Mouse (Mus musculus) midbrain, embryonic 10.5 days (tissue): ENCODE results near the gene Olfr69. TPM values are rescaled to one million over a fixed set of nuclear protein-coding genes. Genes with fewer than 3 reads are reported as not detected.
A peak's percentile ranks its signal among the peaks of the same experiment; 100 is the strongest.
"Not testable (repeated sequence)": the region's sequence is repeated elsewhere in the genome, so short reads cannot be mapped to it uniquely, and the experiment has no call there.

Source experiments
- DNase-seq: peaks from one replicate; pipeline ENCODE4 v3.0.0-alpha.2; 2017; ENCODE audit warnings: low spot score
- H3K27ac ChIP-seq: fragments of 300-500 bp; sonication (generic); replicated peaks from 2 replicates; pipeline ENCODE4 v1.5.1; 2016; ENCODE audit warnings: mild to moderate bottlenecking
- H3K27me3 ChIP-seq: fragments of 300-500 bp; sonication (generic); 2 replicates; pipeline ENCODE4 v1.6.1; 2016; ENCODE audit warnings: low read depth, mild to moderate bottlenecking; ENCODE audit not compliant: poor library complexity, severe bottlenecking
- H3K36me3 ChIP-seq: fragments of 300-500 bp; sonication (generic); 2 replicates; pipeline ENCODE4 v1.6.1; 2016; ENCODE audit warnings: mild to moderate bottlenecking, moderate library complexity
- H3K4me1 ChIP-seq: fragments of 300-500 bp; sonication (generic); 2 replicates; pipeline ENCODE4 v1.6.1; 2016
- H3K4me3 ChIP-seq: fragments of 300-500 bp; sonication (generic); 2 replicates; pipeline ENCODE4 v1.5.1; 2016; ENCODE audit warnings: mild to moderate bottlenecking, moderate library complexity
- H3K9me3 ChIP-seq: fragments of 300-500 bp; sonication (generic); replicated peaks from 2 replicates; pipeline ENCODE4 v1.6.1; 2016; ENCODE audit warnings: mild to moderate bottlenecking
- WGBS: fragments of 180-500 bp; shearing (Covaris S2); methylation state at CpG from one replicate; pipeline ENCODE4 v1.1.7; 2016; 5-methylcytosine and 5-hydroxymethylcytosine counted together
- polyA plus RNA-seq: library from polyadenylated mRNA; unstranded; fragments of >200 nt; fragmentation: Nextera tagmentation; extraction: Ambion mirVana; gene quantifications from 2 replicates; pipeline ENCODE4 v1.2.1, GENCODE M21; 2016

The Olfr69 gene
- not detected in 2 replicates for polyA plus RNA-seq

DNA sequence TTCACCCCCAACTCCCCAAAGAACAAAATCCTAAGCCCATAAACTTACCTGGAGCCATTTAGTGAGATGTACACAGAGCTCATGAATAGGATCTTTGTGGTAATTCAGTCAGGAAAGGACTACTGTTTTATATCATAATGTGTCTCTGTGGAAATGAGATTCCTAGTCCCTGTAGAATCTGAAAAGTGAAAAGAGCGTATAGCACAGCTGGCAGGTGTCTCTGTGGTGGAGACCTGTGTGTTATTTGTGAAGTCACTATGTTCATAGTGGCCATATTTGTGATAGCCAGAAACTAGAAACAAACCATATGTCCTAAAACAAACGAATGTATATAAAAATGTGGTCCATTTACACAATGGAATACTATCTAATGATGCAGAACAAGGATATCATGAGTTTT is at the start of gene Olfr69:
Gene Olfr69, minus strand, starts transcription at position 101 of the 400 bp plus-strand sequence.
- no peaks in the 10 kb centered on the region for H3K36me3 ChIP-seq
- WGBS, result 92% methylated on average over 2 of the region's 2 CpGs
- no peaks in the 10 kb centered on the region for H3K4me1 ChIP-seq
- no peak within 1 kb of the TSS for H3K4me3 ChIP-seq
- DNase-seq, result no peak
- H3K27me3 ChIP-seq, result no peaks in the 10 kb centered on the region
- H3K9me3 ChIP-seq, result no peaks in the 10 kb centered on the region
- H3K27ac ChIP-seq, result no peak within 1 kb of the TSS

DNA sequence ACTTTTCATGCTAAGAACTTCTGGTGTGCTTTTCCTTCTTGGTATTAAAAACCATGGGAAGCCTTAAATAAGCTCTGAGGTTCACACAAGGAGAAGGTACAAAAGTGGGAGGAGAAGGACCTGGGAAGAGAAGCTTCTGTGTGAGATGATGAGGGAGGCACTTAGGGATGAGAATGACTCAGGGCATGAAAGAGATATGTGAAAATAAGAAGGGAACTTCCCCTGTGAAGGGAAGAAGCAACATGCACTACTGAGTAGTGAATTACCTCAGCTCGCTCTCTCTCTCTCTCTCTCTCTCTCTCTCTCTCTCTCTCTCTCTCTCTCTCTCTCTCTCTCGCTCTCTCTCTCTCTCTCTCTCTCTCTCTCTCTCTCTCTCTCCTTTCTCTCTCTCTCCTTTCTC is 43.7 kb upstream of the Olfr69 start:
- H3K27me3 ChIP-seq, H3K9me3 ChIP-seq, H3K27ac ChIP-seq, H3K36me3 ChIP-seq, DNase-seq, H3K4me3 ChIP-seq, H3K4me1 ChIP-seq: not testable (repeated sequence)
- 60% methylated on average over 1 of the region's 2 CpGs for WGBS

- H3K4me3 ChIP-seq, result no peak within 1 kb of the TSS
- no peaks in the 10 kb centered on the region for H3K9me3 ChIP-seq
- WGBS, result 89% methylated on average over 3 of the region's 3 CpGs
- no peak for DNase-seq
- H3K4me1 ChIP-seq, result no peaks in the 10 kb centered on the region
- no peak within 1 kb of the TSS for H3K27ac ChIP-seq
- H3K36me3 ChIP-seq, result no peaks in the 10 kb centered on the region
- H3K27me3 ChIP-seq, result no peaks in the 10 kb centered on the region
Observed at GRCm38 (mm10) chr7:103813766-103814165, 42.4 kb upstream of the Olfr69 start, which contains the start of gene Hbb-bt. Gene Hbb-bt, minus strand, starts transcription at chr7:103813996.

DNA sequence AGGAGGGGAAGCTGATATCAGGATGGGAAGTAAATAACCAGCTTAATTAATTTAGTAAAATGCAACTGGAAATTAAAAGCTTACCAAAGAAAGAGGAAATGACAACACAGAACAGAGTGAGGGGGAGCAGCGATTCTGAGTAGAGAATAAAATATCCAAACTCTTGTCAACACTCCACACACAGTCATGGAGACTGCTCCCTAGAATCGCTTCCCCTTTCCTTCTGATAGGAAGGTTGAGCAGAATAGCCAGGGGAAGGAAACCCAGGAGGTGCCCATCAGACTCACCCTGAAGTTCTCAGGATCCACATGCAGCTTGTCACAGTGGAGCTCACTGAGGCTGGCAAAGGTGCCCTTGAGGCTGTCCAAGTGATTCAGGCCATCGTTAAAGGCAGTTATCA is 41.8 kb upstream of the Olfr69 start:
- WGBS, result no CpG with 5 or more reads among the region's 3 CpGs
- not testable (repeated sequence) for H3K27ac ChIP-seq, H3K27me3 ChIP-seq, DNase-seq, H3K36me3 ChIP-seq, H3K4me1 ChIP-seq, H3K9me3 ChIP-seq, H3K4me3 ChIP-seq

DNA sequence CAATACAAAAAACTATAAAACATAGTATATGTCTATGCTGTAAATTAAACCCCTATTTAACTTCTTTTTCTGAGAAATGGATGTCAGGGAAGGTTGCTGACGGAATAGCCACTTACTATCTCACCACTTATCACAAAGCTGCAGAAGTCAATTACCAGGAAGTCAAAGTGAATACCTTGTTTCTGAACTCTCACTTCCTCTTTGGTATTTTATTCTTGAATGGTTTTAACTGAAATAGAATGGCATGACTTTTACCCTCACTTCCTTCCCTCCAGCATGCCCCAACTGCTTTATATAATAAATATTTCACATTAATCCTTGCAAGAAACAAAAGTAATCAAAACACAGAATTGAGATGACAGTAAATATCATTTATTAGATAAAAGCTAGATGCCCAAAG is 40.8 kb upstream of the Olfr69 start:
- no peaks in the 10 kb centered on the region for H3K4me1 ChIP-seq
- WGBS, result 75% methylated on average over 1 of the region's 1 CpGs
- H3K27ac ChIP-seq, result no peak overlapping the region
- no peak overlapping the region for H3K4me3 ChIP-seq
- DNase-seq, result no peak
- H3K9me3 ChIP-seq, result no peaks in the 10 kb centered on the region
- H3K27me3 ChIP-seq, result no peaks in the 10 kb centered on the region
- H3K36me3 ChIP-seq, result no peaks in the 10 kb centered on the region

- H3K4me3 ChIP-seq, result no peak overlapping the region
Observed at GRCm38 (mm10) chr7:103811223-103811845, 39.9 kb upstream of the Olfr69 start.

GRCm38 (mm10) chr7:103810746-103811145 is 39.4 kb upstream of the Olfr69 start:
- Histone ChIP-seq H3K36me3 (no peaks in the 10 kb centered on the region), H3K27ac (no peak overlapping the region), H3K4me3 (no peak overlapping the region), H3K4me1 (no peaks in the 10 kb centered on the region), H3K9me3 (no peaks in the 10 kb centered on the region), H3K27me3 (no peaks in the 10 kb centered on the region)
- no peak for DNase-seq
- 86% methylated on average over 3 of the region's 3 CpGs for WGBS

More at GRCm38 (mm10) chr7:103811223-103811845, 39.9 kb upstream of the Olfr69 start:
- Histone ChIP-seq H3K9me3 (no peaks in the 10 kb centered on the region), H3K27me3 (no peaks in the 10 kb centered on the region), H3K27ac (no peak overlapping the region), H3K4me1 (no peaks in the 10 kb centered on the region), H3K36me3 (no peaks in the 10 kb centered on the region)
- WGBS, result 100% methylated on average over 1 of the region's 1 CpGs
- no peak for DNase-seq

GRCm38 (mm10) chr7:103810296-103810695 is 38.9 kb upstream of the Olfr69 start:
- Histone ChIP-seq H3K4me3 (no peak overlapping the region), H3K36me3 (no peaks in the 10 kb centered on the region), H3K27ac (no peak overlapping the region), H3K27me3 (no peaks in the 10 kb centered on the region), H3K9me3 (no peaks in the 10 kb centered on the region), H3K4me1 (no peaks in the 10 kb centered on the region)
- DNase-seq, result no peak
- WGBS, result 90% methylated on average over 1 of the region's 1 CpGs

GRCm38 (mm10) chr7:103809801-103810155 is 38.4 kb upstream of the Olfr69 start:
- Histone ChIP-seq H3K4me3 (no peak overlapping the region), H3K27me3 (no peaks in the 10 kb centered on the region), H3K4me1 (no peaks in the 10 kb centered on the region), H3K27ac (no peak overlapping the region), H3K9me3 (no peaks in the 10 kb centered on the region), H3K36me3 (no peaks in the 10 kb centered on the region)
- WGBS, result 72% methylated on average over 1 of the region's 1 CpGs
- DNase-seq, result no peak

DNA sequence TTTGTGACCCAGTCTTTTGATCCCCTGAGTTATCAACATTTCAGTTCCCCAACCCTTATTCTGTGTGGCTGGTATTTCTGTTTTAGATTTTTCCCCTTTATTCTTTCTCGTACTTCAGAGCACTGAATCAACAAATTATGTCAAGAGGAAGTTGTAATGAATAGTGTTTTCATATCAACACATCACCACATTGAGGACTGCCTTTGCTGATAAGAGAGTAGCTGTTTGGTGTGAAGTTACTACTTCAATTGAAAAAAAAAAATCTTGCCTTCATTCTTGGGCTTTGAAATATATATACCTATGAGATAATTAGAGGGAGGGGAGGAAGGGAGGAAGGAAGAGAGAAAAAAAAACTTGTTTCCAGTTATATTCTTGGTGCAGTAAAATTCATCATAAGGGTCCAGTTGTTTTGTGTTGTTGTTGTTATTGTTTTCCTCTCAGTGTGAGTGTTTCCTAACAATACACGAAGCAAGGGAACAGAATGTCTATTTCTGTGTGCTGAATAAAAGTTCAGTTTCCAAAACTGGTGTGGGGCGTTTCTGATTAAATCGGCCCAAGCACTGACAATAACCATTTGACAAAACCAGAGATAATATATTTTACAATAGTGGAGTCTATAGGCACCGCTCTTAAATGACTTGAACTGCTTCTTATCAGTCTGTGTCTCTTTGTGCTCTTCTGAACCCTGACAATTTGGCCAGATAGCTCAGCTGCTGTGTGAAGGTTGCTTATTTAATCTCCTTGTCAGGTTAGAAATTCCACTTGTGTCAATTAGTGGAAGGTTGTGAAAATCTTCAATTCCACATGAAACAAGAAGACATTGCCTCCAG is 37.8 kb upstream of the Olfr69 start:
- WGBS, result 76% methylated on average over 5 of the region's 5 CpGs

DNA sequence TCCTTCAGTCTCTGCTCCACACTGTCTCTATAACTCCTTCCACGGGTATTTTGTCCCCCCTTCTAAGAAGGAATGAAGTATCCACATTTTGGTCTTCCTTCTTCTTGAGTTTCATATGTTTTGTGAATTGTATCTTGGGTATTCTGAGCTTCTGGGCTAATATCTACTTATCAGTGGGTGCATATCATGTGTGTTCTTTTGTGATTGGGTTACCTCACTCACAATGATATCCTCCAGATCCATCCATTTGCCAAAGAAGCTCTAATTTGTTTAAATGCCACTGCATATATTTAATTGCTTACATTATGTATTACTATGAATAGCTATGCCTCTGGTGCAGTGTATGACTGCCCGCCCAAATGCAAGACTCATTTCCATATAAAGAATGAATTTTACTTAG is 36.7 kb upstream of the Olfr69 start:
- not testable (repeated sequence) for H3K4me1 ChIP-seq
- WGBS, result 75% methylated on average over 2 of the region's 2 CpGs

More for the DNA sequence above, 37.8 kb upstream of the Olfr69 start:
- no peak for DNase-seq
- no peaks in the 10 kb centered on the region for H3K4me1 ChIP-seq
- H3K36me3 ChIP-seq, result no peaks in the 10 kb centered on the region
- H3K9me3 ChIP-seq, result no peaks in the 10 kb centered on the region
- no peak overlapping the region for H3K27ac ChIP-seq
- H3K27me3 ChIP-seq, result no peaks in the 10 kb centered on the region
- H3K4me3 ChIP-seq, result no peak overlapping the region

DNA sequence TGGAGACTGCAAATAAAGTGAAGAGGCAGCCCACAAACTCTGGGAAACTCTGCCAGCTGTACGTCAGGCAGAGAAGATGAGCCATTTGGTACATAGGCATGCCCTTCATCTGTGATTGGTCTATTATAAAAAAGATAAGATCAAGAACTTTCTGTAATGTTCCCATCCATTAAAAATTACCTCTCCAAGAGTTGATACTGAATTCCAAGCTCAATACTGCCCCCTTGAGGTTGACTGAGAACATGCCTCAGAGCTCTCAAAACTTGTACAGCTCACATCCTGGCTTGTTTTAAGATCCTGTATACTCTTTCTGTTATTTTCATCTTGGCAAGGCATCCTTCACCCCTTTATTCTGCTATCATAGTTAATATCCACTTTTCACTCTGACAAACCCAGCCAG is 35.5 kb upstream of the Olfr69 start:
- peak; percentile 13 for DNase-seq
- Histone ChIP-seq H3K9me3 (no peaks in the 10 kb centered on the region), H3K4me1 (no peaks in the 10 kb centered on the region), H3K27ac (no peak overlapping the region), H3K4me3 (no peak overlapping the region), H3K36me3 (no peaks in the 10 kb centered on the region), H3K27me3 (no peaks in the 10 kb centered on the region)
- 76% methylated on average over 1 of the region's 1 CpGs for WGBS

More for the DNA sequence above, 36.7 kb upstream of the Olfr69 start:
- H3K27me3 ChIP-seq, H3K27ac ChIP-seq, H3K36me3 ChIP-seq, DNase-seq, H3K9me3 ChIP-seq, H3K4me3 ChIP-seq: not testable (repeated sequence)

DNA sequence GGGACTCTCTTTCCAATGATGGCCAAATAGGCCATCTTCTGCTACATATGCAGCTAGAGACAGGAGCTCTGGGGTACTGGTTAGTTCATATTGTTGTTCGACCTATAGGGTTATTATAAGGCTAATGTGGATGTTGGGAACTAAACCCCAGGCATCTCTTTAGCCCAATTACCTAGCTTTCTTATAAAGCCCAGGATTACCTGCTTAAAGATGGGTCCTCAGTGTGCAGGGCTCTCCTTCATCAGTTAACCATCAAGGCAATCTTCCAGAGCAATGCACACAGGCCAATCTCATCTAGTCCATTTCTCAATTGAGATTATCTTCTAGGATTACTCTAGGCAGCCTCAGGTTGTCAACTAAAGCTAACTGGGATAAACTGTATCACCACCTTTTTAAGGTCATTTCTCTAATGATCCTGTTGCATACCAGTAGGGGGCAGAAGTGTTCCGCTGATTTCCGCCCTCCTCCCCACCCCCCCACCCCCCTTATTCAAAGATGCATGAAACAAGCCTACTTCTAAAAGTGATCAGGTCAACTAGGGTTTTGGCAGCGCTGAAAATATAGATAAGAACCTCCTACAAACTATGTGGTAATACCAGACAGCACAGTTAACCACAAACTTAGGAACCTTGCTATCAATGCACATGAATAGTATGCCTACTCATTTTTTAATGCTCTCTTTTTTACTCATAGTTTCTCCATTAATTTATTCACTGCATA is 21.4 kb upstream of the Olfr69 start:
- Histone ChIP-seq H3K27ac (no peak overlapping the region), H3K9me3 (no peaks in the 10 kb centered on the region), H3K4me3 (no peak overlapping the region), H3K36me3 (no peaks in the 10 kb centered on the region), H3K27me3 (no peaks in the 10 kb centered on the region), H3K4me1 (no peaks in the 10 kb centered on the region)
- DNase-seq, result no peak
- WGBS, result 35% methylated on average over 4 of the region's 4 CpGs
